Mouse (Mus musculus) c-Kit-positive CD71-negative TER-119-negative erythroid progenitor cells, embryonic 14.5 days (primary cell): ENCODE data around the gene Coasy.

ENCODE experiments used
- DNase-seq: peaks from one replicate; pipeline ENCODE4 v3.0.0-alpha.2; 2013; ENCODE audit warnings: low read depth

The Coasy gene

DNA sequence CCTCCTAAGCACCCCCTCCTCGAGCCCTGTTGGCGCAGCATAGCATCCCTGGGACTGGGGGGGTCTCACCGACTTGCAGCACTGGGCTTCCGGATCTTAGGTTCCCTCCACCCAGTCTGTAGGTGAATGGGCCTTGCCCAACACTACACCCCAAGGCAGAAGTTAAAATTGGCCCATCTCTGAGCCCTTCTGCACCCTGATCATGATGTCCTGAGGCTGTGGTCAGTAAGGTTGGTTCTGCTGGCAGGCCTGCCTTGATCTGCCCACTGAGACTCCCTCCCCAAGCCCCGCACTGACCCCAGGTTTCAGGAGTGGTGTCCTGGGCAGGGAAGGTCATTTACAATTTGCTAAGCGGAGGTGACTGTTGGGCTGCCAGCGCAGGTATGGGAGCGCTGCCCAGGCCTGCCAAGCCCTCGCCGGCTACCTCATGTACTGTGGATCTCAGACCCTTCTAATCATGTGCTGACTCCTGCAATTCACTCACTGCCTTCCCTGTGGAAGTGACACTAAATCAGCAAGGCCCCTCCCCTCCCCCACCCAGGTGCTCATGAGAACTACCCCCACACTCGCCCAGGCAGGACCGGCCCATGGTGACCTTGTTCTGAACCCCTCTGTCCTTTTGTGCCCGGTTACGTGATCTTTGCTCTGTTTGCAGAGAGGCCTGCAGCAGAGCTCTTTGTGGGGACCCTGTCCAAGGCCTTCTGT lies 19.2 kb upstream of the Coasy start:
- no peak for DNase-seq

- peak; percentile 69 for DNase-seq
Observed at GRCm38 (mm10) chr11:101063676-101064327, 18.6 kb upstream of the Coasy start.

- DNase-seq: no peak
Observed at GRCm38 (mm10) chr11:101064462-101064861, 17.9 kb upstream of the Coasy start.

- DNase-seq: no peak
Observed at GRCm38 (mm10) chr11:101065002-101065401, 17.4 kb upstream of the Coasy start.

DNA sequence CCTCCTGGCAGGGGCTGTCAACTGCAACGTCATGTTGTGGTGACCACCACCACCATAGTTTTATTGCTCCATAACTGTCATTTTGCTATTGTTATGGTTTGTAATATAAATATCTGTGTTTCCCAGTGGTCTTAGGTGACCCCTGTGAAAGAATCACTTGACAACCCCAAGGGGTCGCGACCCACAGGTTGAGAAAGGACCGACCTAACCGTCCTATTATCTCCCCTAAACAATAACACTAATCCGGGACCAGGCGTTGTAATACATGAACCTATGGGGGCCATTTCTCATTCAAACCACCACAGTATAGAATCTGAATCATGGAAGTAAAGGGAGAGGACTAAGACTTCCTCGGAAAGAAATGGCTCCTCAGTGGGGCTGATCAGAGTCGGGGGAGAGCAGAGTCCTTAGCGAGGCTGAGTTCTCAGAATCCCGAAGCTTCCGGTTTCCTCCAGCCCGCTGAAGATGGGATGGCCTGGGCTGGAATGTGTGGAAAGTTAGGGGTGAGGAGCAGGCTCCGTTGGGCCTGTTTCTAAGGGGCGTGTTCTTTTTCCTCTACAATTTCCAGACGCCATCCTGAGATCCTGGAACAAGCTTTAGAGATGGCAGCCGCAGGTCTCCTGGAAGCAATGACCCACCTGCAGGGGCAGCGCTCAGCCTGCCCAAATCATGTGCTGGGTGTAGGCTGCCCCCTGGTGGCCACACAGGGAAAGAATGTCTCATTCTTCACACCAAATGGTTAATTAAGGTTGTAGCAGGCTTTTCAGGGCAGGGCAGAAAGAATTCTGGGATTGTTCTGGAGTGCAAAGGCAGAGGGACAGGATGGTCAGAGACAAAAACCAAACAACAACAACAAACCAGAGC lies 15.6 kb upstream of the Coasy start:
- peak; percentile 72 for DNase-seq

GRCm38 (mm10) chr11:101069391-101070188 lies 12.8 kb upstream of the Coasy start, which contains the start of gene Naglu:
Gene Naglu (plus strand): TSS chr11:101070012.
- DNase-seq: peak; percentile 77

DNA sequence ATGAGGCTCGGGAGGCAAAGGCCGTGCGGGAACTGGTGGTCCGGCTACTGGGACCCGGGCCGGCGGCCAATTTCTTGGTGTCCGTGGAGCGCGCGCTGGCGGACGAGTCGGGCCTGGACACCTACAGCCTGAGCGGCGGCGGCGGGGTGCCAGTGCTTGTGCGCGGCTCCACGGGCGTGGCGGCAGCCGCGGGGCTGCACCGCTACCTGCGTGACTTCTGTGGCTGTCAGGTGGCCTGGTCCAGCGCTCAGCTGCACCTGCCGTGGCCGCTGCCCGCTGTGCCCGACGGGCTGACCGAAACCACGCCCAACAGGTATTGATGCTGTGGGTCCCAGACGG lies 12.2 kb upstream of the Coasy start:
- DNase-seq: no peak

DNA sequence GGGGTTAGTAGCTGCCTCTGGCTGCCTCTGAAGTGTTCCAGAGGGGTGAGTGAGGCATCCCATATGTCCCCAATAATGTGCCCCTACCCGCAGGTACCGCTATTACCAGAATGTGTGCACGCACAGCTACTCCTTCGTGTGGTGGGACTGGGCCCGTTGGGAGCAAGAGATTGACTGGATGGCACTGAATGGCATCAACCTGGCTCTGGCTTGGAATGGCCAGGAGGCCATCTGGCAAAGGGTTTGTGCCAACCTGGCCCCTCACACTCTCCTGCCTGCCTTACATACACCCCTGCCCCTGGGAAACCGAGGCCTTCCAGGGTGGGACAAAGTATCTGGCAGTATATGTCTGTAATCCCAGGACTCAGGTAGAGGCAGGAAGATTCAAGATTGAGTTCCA lies 11.4 kb upstream of the Coasy start:
- DNase-seq: no peak

- DNase-seq: no peak
Observed at GRCm38 (mm10) chr11:101071810-101072428, 10.4 kb upstream of the Coasy start.

DNA sequence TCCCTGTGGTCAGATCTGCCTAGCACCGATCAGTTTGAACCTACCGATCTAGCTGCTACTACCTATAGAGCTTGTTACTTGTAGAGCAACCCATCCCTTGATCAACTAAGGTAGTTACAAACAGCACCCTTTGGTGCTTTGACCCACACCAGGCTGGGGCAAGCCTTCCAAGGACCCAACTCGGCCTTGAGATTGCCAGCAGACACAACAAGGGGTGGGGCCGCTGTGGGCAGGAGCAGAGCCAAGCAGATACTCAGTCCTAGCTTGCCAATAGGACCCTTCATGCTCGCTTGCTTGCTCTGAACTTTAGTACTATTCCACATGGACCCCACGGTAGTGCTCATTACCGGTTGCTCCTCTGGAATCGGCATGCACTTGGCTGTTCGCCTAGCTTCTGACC lies 4.2 kb upstream of the Coasy start, which contains the start of gene Hsd17b1:
Gene Hsd17b1, plus strand, starts transcription at position 291 of the 400 bp plus-strand sequence.
- no peak for DNase-seq

- no peak for DNase-seq
Observed at GRCm38 (mm10) chr11:101079746-101080145, 2.6 kb upstream of the Coasy start.

DNA sequence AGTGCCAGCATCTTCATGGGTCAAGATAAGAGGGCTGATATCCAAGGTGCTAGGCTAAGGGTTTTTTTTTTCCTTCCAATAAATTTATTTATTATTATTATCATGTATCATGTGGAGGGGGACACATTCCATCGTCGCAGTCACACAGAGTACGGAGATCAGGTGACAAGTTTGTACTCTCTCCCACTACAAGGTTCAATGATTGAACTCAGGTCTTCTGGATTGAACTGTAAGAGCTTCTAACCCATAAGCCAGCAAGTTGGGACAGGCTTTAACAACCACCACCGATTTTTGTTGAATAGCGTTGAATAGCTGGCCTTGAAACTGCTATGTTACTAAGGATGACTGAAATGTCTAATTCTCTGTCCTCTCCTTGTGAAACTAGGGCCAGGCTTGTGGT lies 1.9 kb upstream of the Coasy start:
- DNase-seq: no peak

DNA sequence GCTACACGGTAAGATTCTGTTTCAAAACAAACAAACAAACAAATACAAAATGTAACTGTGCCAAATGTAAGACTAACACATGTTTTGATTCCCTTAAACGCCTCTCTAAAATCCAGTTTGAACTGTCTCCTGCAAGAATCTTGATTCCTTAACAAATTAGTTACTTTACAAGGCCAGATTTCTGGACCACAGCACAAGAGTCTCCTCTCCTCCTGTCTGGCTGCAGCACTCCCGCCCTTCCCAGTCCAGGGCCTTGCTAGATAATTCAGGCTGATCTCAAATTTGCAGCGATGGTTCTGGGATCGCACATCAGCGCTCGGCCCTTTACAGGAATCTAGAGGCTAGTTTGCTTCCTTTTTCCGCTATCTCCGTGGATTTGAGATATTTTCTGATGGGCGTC lies 706 bp upstream of the Coasy start:
- DNase-seq: no peak

DNA sequence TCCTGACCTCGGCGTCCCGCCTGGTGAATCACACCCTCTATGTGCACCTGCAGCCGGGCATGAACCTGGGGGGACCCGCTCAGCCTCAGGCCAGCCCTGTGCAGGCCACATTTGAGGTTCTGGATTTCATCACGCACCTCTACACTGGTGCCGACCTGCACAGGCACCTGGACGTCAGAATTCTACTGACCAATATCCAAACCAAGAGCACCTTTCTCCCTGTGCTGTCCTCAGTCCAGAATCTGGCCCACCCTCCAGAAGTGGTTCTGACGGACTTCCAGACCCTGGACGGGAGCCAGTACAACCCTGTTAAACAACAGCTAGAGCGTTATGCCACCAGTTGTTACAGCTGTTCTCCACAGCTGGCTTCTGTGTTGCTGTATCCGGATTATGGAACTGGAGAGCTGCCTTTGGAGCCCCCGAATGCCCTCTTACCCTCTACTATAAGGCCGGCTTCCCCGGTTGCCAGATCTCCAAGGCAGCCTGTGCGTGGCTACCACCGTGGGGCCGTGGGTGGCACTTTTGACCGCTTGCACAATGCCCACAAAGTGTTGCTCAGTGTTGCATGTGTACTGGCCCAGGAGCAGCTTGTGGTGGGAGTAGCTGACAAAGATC lies 825 bp downstream of the Coasy start:
- DNase-seq: no peak

DNA sequence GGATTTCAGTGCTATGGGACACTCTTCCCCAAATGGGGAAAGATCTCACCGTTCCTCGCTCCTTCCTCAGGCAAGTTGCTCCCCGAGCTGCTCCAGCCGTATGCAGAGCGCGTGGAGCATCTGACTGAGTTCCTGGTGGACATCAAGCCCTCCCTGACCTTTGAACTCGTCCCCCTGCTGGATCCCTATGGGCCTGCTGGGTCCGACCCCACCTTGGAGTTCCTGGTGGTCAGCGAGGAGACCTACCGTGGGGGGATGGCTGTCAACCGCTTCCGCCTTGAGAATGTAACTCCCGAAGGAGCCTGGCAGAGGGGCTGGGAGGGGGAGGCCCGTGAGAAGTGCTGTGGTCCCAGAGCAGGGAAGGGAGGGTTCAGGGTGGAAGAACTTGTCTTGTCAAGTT lies 1.9 kb downstream of the Coasy start:
- no peak for DNase-seq

DNA sequence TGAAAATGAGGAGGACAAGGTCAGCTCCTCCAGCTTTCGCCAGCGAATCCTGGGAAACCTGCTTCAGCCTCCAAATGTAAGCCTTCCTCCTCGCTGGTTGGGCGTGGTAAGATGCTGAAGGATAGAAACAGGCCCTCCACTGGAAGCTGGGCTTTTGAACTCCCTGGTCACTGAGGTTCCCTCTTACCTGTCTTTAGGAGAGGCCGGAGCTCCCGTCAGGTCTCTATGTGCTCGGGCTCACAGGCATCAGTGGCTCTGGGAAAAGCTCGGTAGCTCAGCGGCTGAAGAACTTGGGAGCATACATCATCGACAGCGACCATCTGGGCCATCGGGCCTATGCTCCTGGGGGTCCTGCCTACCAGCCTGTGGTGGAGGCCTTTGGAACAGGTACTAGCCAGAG lies 2.4 kb downstream of the Coasy start:
- DNase-seq: no peak

- no peak for DNase-seq
Observed at GRCm38 (mm10) chr11:101085617-101086322, 3.4 kb downstream of the Coasy start.

DNA sequence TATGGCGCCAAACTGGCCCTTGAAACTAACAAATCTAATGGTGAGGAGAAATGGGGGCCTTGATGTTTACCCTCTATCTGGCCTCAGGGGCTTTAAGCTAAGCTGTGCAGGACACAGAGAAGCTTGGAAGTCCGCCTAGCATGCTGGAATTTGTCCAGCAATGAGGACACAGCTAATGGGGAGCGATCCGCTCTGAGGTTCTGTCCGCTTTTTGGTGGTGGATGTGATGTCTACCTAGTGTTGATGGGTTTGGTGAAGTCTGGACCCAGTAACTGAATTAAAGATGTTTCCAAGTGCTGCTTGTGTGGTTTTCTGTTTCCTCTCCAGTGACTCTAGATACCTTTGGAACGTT lies 3.9 kb downstream of the Coasy start:
- no peak for DNase-seq

DNA sequence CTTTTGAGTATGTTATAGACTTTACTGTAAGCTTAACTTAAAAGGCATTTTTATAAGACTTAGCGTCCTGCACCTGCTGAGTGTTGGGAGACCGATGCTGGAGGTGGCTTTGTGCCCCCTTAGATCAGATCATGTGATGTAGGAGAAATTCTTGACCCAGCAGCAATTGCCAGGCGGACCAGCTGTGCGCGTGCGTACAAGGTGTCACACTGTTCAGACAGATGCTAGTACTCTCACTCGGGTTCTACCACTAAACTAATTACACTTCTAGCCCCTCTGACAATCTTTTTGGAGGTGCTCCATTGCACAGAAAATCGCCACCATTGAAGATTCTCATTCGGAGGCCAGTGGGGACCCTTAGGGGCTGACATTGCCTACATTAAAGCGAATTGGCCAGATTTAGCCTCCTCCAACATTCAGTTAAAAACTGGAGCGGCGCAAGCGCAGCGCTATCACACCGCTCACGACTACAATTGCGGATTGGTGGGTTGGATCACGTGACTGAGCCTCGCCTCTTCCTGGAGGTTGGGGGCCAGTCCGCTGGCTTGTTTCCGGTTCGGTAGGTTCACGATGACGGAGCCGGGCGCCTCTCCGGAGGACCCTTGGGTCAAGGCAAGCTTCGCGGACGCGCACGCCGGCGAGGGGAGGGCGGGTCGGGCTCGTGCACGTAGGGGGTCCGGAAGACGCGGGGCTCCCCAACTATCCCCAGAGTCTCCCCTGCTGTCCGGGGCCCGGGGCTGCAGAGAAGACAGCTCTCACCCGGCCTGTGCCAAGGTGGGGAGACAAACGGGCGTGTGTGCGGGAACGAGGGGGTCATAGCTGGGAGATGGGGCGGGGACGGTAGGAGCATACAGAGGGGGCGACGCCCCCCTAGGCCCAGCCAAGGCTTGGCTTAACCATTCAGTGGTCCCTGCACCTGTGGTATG lies 4.7 kb downstream of the Coasy start, which contains the start of gene Mlx:
Gene Mlx, plus strand, starts transcription at position 522 of the 926 bp plus-strand sequence.
- DNase-seq: peak; percentile 87
